8 mouse cellular contexts compared by ENCODE assay signal in the genomic region with DNA sequence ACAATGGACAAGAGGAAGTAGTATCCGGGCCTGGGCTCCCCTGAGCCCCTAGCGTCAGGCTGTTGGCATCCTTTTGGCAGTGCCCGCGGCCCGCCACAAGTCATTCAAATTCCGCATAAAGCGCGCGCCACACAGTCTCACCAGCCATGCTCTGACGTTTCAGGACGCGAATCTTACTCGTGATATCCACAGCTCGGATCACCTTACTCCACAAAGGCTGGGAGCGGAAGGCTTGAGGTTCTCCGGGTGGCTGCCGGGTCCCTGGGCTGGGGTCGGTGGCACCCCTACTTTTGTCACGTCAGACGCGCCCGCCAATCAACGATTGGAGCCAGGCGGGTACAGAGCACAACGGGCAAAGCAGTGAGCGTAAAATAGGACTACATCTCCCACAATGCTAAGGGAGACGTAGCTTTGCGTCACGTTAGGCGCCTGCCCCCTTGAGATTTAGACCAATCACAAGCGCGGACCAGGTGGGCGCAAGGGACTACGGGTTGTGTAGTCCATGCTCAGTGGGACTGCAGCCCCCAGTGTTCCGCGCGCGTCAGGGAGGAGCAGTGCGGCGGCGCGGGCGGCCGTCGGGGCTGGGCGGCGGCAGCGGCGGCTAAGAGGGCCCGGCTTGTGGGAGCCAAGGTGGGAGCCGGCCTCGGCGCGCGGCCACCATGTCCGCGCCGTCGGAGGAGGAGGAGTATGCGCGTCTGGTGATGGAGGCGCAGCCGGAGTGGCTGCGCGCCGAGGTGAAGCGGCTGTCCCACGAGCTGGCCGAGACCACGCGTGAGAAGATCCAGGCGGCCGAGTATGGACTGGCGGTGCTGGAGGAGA. TPM values are rescaled to one million over a fixed set of nuclear protein-coding genes. Genes with fewer than 3 reads are reported as not detected.
DNase-seq lines count a peak whose midpoint lies in the region; ATAC-seq and TF ChIP-seq lines count a peak whose summit lies in the region.

A gene (plus strand): TSS at position 574 of the 819 bp plus-strand sequence.

- H3K4me2 ChIP-seq in CH12.LX (ENCODE audit: insufficient read depth, low read depth, poor library complexity, severe bottlenecking): peak within 1 kb of the TSS; percentile 72
- peak within 1 kb of the TSS; percentile 77 for H3K4me2 ChIP-seq in forebrain, embryonic 11.5 days (ENCODE audit: low read depth, low read length, severe bottlenecking)
- peak within 1 kb of the TSS; percentile 74 for H3K4me2 ChIP-seq in heart, embryonic 16.5 days (ENCODE audit: low read depth, low read length)
- H3K4me2 ChIP-seq in liver, embryonic 15.5 days: peak within 1 kb of the TSS; percentile 94
- H3K4me2 ChIP-seq in neural tube, embryonic 12.5 days (replicated peaks): peak within 1 kb of the TSS; percentile 87

- in situ Hi-C loops in CH12.LX (cut with MboI; ENCODE audit: low pct_ligation_motif_present, low pct_unique_long_range_greater_than_20kb, low sequenced_read_pairs): no loop called here

- TF ChIP-seq RAD21 in CH12.LX (IDR thresholded peaks at IDR 0.05; ENCODE audit: low read depth, low read length): no peak

- peak; percentile 98 for DNase-seq in CH12.LX (ENCODE audit: extremely low read depth)
- peak; percentile 96 for DNase-seq in c-Kit-positive CD71-positive TER-119-negative erythroid progenitor cells, embryonic 14.5 days (ENCODE audit: low read depth)
- DNase-seq in forebrain, embryonic 11.5 days (ENCODE audit: low spot score): peak; percentile 96
- peak; percentile 95 to 98 for DNase-seq in kidney, postnatal 36 days
- peak; percentile 98 for DNase-seq in telencephalon, adult 2 months (ENCODE audit: low read depth, low spot score)

- H3K27ac ChIP-seq in CH12.LX (ENCODE audit: insufficient read depth, low read depth): no peak within 1 kb of the TSS
- H3K27ac ChIP-seq in forebrain, embryonic 11.5 days (ENCODE audit: low read depth, low read length): no peak within 1 kb of the TSS
- H3K27ac ChIP-seq in heart, embryonic 16.5 days (ENCODE audit: low read length): peak within 1 kb of the TSS; percentile 89
- peak within 1 kb of the TSS; percentile 74 for H3K27ac ChIP-seq in liver, embryonic 15.5 days (replicated peaks)
- H3K27ac ChIP-seq in neural tube, embryonic 12.5 days: peak within 1 kb of the TSS; percentile 59

- TF ChIP-seq EP300 in CH12.LX (IDR thresholded peaks at IDR 0.05; ENCODE audit: low read length): no peak

- no peaks in the 10 kb centered on the region for H3K9me3 ChIP-seq in CH12.LX (replicated peaks; ENCODE audit: low read length)
- no peaks in the 10 kb centered on the region for H3K9me3 ChIP-seq in forebrain, embryonic 11.5 days (ENCODE audit: control insufficient read depth, low read length)
- H3K9me3 ChIP-seq in heart, embryonic 16.5 days (replicated peaks; ENCODE audit: control insufficient read depth, low read length): no peaks in the 10 kb centered on the region
- H3K9me3 ChIP-seq in liver, embryonic 15.5 days (replicated peaks): no peaks in the 10 kb centered on the region
- no peaks in the 10 kb centered on the region for H3K9me3 ChIP-seq in neural tube, embryonic 12.5 days

- dilution Hi-C loops in CH12.LX (cut with MboI; ENCODE audit: extremely low pct_ligation_motif_present, extremely low pct_unique_long_range_greater_than_20kb, low sequenced_read_pairs): no loop called here

- peaks cover 0 to 13% of the 10 kb centered on the region in 2 experiments for H3K36me3 ChIP-seq in CH12.LX (replicated peaks in 1 of 2; ENCODE audit: control insufficient read depth in 1 of 2, insufficient read depth in 1 of 2, low read length in 1 of 2)
- no peaks in the 10 kb centered on the region for H3K36me3 ChIP-seq in forebrain, embryonic 11.5 days (ENCODE audit: control insufficient read depth, insufficient read depth, low read length)
- H3K36me3 ChIP-seq in heart, embryonic 16.5 days (ENCODE audit: control insufficient read depth, insufficient read depth): no peaks in the 10 kb centered on the region
- H3K36me3 ChIP-seq in liver, embryonic 15.5 days (replicated peaks): no peaks in the 10 kb centered on the region
- H3K36me3 ChIP-seq in neural tube, embryonic 12.5 days: no peaks in the 10 kb centered on the region

- TF ChIP-seq CTCF in CH12.LX (conservative IDR thresholded peaks at IDR 0.05 in 1 of 2, IDR thresholded peaks at IDR 0.05 in 1 of 2; ENCODE audit: low read depth in 2 of 2, low read length in 2 of 2): 0 out of 4 replicates have a peak, but pooled peaks of 1 of the 2 experiments have one; percentile 8

- peak within 1 kb of the TSS; percentile 85 to 100 (median 95) for H3K4me3 ChIP-seq in CH12.LX (replicated peaks in 1 of 3; ENCODE audit: low read depth in 2 of 3, low read length in 2 of 3, poor library complexity in 1 of 3)
- peak within 1 kb of the TSS; percentile 87 for H3K4me3 ChIP-seq in forebrain, embryonic 11.5 days (ENCODE audit: low read depth, low read length)
- peak within 1 kb of the TSS; percentile 99 for H3K4me3 ChIP-seq in heart, embryonic 16.5 days (ENCODE audit: low read length)
- H3K4me3 ChIP-seq in liver, embryonic 15.5 days (replicated peaks): peak within 1 kb of the TSS; percentile 91
- peak within 1 kb of the TSS; percentile 91 for H3K4me3 ChIP-seq in neural tube, embryonic 12.5 days

- TF ChIP-seq POLR2A in CH12.LX (IDR thresholded peaks at IDR 0.05; ENCODE audit: low read depth, low read length): peak; percentile 81

- ATAC-seq in forebrain, embryonic 11.5 days (replicated peaks; ENCODE audit: low FRiP score): peak; percentile 99
- peak; percentile 98 for ATAC-seq in heart, embryonic 16.5 days (replicated peaks; ENCODE audit: extremely low read depth, insufficient read depth, low FRiP score)
- ATAC-seq in liver, embryonic 15.5 days (ENCODE audit: insufficient read depth): peak; percentile 98
- peak; percentile 99 for ATAC-seq in neural tube, embryonic 12.5 days (ENCODE audit: low FRiP score, low read depth)

- H3K9ac ChIP-seq in CH12.LX (ENCODE audit: insufficient read depth, low read depth): peak within 1 kb of the TSS; percentile 79
- H3K9ac ChIP-seq in forebrain, embryonic 11.5 days (ENCODE audit: low read length): peak within 1 kb of the TSS; percentile 91
- peak within 1 kb of the TSS; percentile 99 for H3K9ac ChIP-seq in heart, embryonic 16.5 days (ENCODE audit: low read length)
- peak within 1 kb of the TSS; percentile 93 for H3K9ac ChIP-seq in liver, embryonic 15.5 days
- peak within 1 kb of the TSS; percentile 86 for H3K9ac ChIP-seq in neural tube, embryonic 12.5 days

- peaks cover 10 to 53% of the 10 kb centered on the region in 2 experiments for H3K4me1 ChIP-seq in CH12.LX (ENCODE audit: control insufficient read depth in 1 of 2, insufficient read depth in 2 of 2)
- peaks cover 16% of the 10 kb centered on the region for H3K4me1 ChIP-seq in forebrain, embryonic 11.5 days (replicated peaks; ENCODE audit: control insufficient read depth, insufficient read depth, low read length)
- H3K4me1 ChIP-seq in heart, embryonic 16.5 days (ENCODE audit: control insufficient read depth, insufficient read depth, low read length): peaks cover 45% of the 10 kb centered on the region
- H3K4me1 ChIP-seq in liver, embryonic 15.5 days (replicated peaks): peaks cover 62% of the 10 kb centered on the region
- H3K4me1 ChIP-seq in neural tube, embryonic 12.5 days: peaks cover 53% of the 10 kb centered on the region

- H3K79me2 ChIP-seq in CH12.LX (replicated peaks; ENCODE audit: control insufficient read depth, extremely low read depth, insufficient read depth, poor library complexity, severe bottlenecking): peaks cover 18% of the 10 kb centered on the region; the same call in 1 of the 2 replicates

- no peaks in the 10 kb centered on the region for H3K27me3 ChIP-seq in CH12.LX (replicated peaks)
- no peaks in the 10 kb centered on the region for H3K27me3 ChIP-seq in forebrain, embryonic 11.5 days (ENCODE audit: control insufficient read depth, insufficient read depth, low read length)
- no peaks in the 10 kb centered on the region for H3K27me3 ChIP-seq in heart, embryonic 16.5 days (ENCODE audit: control insufficient read depth, insufficient read depth, low read length)
- H3K27me3 ChIP-seq in liver, embryonic 15.5 days: no peaks in the 10 kb centered on the region
- no peaks in the 10 kb centered on the region for H3K27me3 ChIP-seq in neural tube, embryonic 12.5 days (replicated peaks)

- WGBS in forebrain, embryonic 11.5 days: under 1% methylated on average over 74 of the region's 74 CpGs
- under 1% methylated on average over 74 of the region's 74 CpGs for WGBS in heart, embryonic 16.5 days
- under 1% methylated on average over 74 of the region's 74 CpGs for WGBS in liver, embryonic 15.5 days (ENCODE audit: insufficient replicate concordance)
- under 1% methylated on average over 74 of the region's 74 CpGs for WGBS in neural tube, embryonic 12.5 days

TF ChIP-seq in CH12.LX, 34 proteins besides CTCF, POLR2A, EP300 and RAD21 (continues in another document):
- TF ChIP-seq IRF4 (IDR thresholded peaks at IDR 0.05; ENCODE audit: low read depth, low read length): peak; percentile 37; the same call in 1 of the 2 replicates
- TF ChIP-seq ETS1 (conservative IDR thresholded peaks at IDR 0.05; ENCODE audit: low read depth, low read length): no peak
- peak; percentile 59; the same call in 1 of the 2 replicates for TF ChIP-seq MYC (IDR thresholded peaks at IDR 0.05; ENCODE audit: low read depth, low read length)
- TF ChIP-seq MAX (IDR thresholded peaks at IDR 0.05; ENCODE audit: low read length): peak; percentile 70
- peak; percentile 59; the same call in 1 of the 2 replicates for TF ChIP-seq POLR2AphosphoS2 (IDR thresholded peaks at IDR 0.05; ENCODE audit: low read depth, low read length)
- peak; percentile 96 for TF ChIP-seq GABPA (IDR thresholded peaks at IDR 0.05; ENCODE audit: insufficient replicate concordance, low read depth, low read length)
- TF ChIP-seq KAT2A (IDR thresholded peaks at IDR 0.05; ENCODE audit: insufficient replicate concordance, low read length): peak; percentile 99
- peak; percentile 78 for TF ChIP-seq NELFE (IDR thresholded peaks at IDR 0.05; ENCODE audit: low read depth, low read length)
- peak; percentile 85 for TF ChIP-seq CHD2 (IDR thresholded peaks at IDR 0.05; ENCODE audit: low read length)
- TF ChIP-seq SIN3A (IDR thresholded peaks at IDR 0.05; ENCODE audit: low read length): peak; percentile 71; the same call in 1 of the 2 replicates
- 0 out of 2 replicates have a peak, but pooled peaks have one; percentile 46 for TF ChIP-seq E2F4 (IDR thresholded peaks at IDR 0.05; ENCODE audit: insufficient replicate concordance, low read depth, low read length)
- TF ChIP-seq TCF12 (IDR thresholded peaks at IDR 0.05; ENCODE audit: low read depth, low read length): no peak; the same call in 1 of the 2 replicates

RNA-seq across cellular contexts. Expression of the gene that starts here (rescaled TPM):
- total RNA-seq in CH12.LX (2012; rRNA removed): 21.0 and 21.3 TPM in 2 replicates
- total RNA-seq in CH12.LX (2014; rRNA removed): 16.9 and 18.0 TPM in 2 replicates
- polyA plus RNA-seq in CH12.LX (2012; ENCODE audit: insufficient read length, low read depth): 26.5 and 27.0 TPM in 2 replicates
- 35.7 and 38.5 TPM in 2 replicates for polyA plus RNA-seq in forebrain, embryonic 11.5 days (2014; fragmentation: Nextera tagmentation; extraction: Ambion mirVana)
- polyA plus RNA-seq in heart, embryonic 16.5 days (2015; fragmentation: Nextera tagmentation; extraction: Ambion mirVana): 55.9 and 59.8 TPM in 2 replicates
- 7.5 and 8.0 TPM in 2 replicates for polyA plus RNA-seq in liver, embryonic 15.5 days (2015; fragmentation: Nextera tagmentation; extraction: Ambion mirVana)
- polyA plus RNA-seq in neural tube, embryonic 12.5 days (2016; fragmentation: Nextera tagmentation; extraction: Ambion mirVana): 44.5 and 49.9 TPM in 2 replicates

Comparison
In these comparisons a context has a peak if more than half of its experiments do, and no peak if none do; other contexts are left out.
1. H3K27ac ChIP-seq: peak in heart, embryonic 16.5 days (single experiment), liver, embryonic 15.5 days (single experiment) and neural tube, embryonic 12.5 days (single experiment); none in CH12.LX (single experiment) and forebrain, embryonic 11.5 days (single experiment).
2. Peak in every context shown above with its lines, with median percentiles within 50 percentile points of each other: DNase-seq, H3K4me2 ChIP-seq, H3K4me3 ChIP-seq, H3K9ac ChIP-seq and ATAC-seq.